Mouse (Mus musculus) kidney, adult 8-10 months (tissue): ENCODE measurements at regions not wholly inside any gene's neighbourhood (a gene's known extent, or its start where the extent isn't known, plus 50 kb on each side); places are given as distances from the start of the nearest gene placed in this dataset.

Experiments
- DNase-seq, 2 experiments: peaks; one replicate each; pipeline ENCODE4 v3.0.0; 2022

DNA sequence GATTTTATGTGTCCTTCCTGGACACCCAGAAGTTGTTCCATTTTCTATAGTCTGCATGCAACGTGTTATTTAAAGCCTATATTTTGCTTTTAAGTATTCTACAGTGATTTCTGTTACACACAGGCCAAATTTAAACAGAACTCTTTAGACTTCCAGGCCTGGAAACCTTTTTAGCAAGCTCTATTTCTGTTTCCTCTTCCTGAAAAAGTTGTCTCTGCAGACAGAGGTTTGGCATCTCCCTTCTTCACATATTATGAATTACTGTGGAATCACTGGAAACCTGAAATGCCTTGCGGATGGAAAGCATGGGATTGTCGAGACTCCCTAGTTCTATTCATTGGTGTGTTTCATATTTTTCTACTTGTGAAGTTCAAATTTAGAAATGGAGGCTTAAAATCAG is 530.7 kb downstream of the Cd109 start:
- no peak for DNase-seq

DNA sequence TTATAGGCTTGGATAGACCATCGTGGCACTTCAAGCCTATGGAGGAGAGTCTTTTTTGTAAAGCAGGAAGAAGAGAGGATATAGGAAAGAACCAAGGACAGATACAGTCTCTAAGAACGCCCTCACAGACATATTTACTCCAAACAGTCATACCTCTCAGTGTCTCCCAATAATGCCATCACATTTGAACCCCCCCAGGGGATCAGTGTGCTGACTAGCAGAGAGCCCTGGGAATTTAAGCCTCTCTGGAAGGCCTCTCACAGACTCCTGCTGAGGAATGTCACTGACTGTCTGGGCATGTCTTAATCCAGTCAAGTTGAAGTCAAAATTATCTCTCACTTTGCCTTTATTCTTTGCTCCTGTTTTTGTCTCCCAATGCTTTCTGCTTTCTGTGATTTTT is 550.2 kb downstream of the Cd109 start:
- DNase-seq: no peak

DNA sequence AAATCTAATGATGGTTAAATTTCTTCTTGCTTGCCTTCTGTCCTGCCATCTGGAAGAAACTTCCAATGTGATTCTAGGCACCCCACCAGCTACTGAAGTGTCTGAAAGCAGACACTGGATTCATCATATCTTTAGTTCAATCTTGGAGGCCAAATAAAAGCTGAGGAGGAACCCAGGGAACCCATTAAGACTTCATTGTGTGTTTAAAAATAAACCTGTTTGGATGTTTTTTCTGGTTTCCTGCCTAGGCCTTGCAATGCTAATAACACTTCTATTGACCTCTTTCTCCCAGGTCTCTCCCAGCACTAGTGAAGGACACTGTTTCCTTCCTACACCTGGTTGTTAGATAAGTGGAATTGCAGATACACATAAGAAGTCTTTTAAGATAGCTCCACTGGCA is 545.6 kb downstream of the Col12a1 start:
- no peak for DNase-seq

DNA sequence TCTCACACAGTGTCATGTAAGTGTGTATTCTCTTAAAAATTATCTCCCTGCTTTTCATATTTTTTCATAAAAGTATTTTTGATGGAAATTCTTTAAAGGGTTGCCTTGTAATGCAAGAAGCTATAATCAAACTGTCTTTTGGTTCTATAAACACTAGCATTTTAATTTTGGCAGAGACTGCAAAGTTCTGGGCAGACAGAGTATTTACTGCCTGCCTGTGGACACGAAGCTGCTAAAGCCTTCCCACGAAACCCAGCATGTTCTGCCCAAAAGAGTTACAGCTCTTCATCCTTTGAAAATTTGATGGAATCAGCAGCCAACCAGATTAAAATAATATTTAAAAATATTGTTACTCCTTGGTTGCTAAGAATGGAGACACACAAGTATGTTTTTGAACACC is 538.7 kb downstream of the Col12a1 start:
- DNase-seq: no peak

DNA sequence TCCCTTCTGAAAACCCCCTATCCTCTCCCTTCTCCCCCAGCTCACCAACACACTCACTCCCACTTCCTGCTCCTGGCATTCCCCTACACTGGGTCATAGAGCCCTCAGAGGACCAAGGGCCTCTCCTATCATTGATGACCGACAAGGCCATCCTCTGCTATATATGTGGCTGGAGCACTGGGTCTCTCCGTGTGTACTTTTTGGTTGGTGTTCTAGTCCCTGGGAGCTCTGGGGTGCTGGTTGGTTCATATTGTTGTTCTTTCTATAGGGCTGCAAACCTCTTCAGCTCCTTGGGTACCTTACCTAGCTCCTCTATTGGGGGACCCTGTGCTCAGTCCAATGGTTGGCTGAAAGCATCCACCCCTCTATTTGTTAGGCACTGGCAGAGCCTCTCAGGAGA is 523.2 kb downstream of the Col12a1 start:
- no peak for DNase-seq

DNA sequence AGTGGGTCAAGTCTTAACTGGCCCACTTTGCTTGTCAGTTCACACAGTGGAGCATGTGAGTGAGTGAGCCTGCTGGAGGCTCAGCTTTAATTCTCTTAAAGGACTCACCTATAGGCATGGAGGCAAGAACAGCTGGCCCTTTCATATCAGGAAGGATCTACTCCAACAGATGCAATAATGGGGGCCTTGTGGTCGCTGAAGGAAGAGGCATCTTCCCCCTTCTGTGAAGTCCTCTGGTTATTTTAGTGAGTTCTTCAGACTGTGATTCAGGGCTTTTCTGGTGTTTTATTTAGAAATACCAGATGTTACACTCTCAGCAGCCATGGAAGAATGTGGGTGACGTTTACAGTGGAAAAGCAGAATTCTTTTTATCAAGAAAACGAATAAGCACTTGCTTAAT is 516.9 kb downstream of the Col12a1 start:
- no peak for DNase-seq

DNA sequence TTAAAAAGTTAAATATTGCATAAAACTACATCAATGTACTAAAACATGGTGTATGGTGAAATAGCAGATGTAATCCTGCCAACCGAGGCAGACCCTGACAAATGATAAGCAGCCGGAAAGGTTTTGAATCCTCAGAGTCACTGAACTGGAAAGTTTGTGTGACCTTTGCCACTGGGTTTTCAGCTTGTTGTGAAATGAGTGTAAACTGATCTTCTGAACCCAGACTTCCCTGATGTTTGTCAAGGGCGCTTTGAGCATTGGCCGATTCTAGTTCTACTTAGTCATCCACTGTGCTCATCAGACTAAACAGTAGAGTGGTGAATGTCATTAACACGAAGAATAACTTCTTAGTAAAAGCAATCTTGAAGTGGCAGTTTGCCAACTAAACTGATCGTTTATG is 505.3 kb downstream of the Col12a1 start:
- DNase-seq: peak; percentile 19

DNA sequence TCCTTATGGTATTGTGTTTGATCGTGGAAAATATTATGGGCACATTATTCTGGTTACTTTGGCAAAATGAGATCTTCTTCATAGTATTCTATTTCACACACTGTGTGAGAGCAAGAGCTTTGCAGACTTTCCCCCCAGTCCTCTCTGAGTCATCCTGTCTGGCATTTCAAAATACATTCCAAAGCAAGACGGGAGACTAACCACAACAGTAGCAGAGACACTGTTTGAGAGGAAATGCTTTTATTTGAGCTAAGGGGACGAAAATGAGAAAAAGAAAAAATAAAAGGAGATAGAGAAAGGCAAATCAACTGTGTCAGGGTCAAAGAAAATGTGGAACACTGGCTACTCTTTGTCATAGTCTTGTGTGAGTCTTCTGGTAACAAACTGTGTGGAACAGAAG is 502.6 kb downstream of the Col12a1 start:
- no peak for DNase-seq

DNA sequence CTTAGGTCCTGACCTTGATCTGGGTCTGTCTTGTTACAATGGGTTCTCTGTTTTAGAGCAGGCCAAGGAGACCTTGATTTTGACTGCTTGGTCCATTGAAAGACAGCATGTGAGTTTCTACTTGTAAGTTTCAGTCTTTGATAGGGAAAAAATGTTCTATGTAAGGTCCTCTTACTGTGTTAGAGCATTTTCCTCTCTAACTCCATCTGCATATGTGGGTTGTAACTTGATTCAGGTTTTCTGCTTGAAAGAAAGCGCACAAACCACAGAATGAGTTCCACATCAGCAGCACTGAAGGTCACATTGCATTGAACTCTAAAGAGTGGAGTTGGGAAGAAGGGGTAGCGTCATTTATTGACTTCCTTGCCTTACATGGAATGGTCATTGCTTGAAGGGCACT is 502.2 kb downstream of the Col12a1 start:
- no peak for DNase-seq

DNA sequence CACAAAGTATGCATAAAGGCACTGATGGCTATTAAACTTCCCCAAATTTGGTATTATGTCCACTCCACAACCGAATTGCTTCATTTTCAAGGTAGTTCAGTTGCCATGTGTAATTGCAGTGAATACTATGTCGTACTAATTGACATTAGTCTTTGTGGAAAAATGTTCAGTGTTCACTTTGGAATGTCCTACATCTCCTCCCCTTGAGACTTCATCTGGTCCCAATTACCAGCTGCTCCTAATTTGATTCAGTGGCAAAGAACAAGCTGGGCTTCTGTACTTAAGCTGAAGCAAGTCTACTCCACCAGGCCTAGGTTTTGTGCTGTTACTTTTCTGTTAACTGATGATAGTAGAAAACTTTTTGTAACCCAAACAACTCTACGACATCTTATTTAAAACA is 485.6 kb downstream of the Col12a1 start:
- no peak for DNase-seq

DNA sequence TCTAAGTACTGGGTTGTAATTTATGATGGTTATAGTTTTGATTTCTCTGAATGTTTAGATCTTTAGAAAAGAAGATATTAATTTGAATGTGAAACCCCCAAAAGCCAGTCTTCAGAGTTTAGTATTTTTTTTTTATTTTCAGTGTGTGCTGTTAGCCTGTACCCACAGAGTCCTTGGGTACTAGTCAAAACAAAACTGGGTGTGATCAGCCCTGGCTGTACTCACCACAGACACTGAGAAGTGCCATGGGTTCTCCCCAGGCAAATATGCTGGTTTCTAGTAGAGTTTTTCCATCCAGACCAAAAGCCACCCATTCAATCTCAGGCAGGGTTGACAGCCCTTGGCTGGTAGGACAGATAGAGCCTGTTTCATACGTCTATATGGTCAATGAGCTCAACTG is 484.9 kb downstream of the Col12a1 start:
- no peak for DNase-seq

DNA sequence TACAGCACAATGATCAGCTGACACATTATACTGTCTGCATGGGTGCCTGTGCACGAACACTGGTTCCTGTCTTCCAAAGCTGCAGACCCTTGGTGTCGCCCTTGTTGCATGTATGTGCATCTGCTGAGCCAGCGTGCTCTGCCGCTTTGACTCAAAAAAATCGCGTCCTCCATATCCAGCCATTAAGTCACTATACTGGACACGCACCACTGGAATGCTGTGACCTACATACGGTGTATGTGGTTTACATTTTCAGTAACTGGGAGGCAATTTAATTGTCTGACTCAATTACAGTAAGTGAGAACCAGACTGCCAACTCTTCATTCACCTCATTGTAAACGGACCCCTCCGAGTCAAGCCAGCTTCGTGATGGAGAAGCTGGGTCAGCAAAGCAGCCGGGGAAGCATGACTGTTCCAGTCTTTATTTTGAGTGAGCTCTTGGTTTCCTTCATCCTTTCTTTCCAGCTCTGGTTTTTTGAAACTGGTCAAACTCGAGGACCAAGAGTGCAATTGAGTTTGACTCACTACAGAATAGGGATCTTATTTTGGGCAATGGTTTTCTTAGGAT is 448.9 kb downstream of the Col12a1 start:
- DNase-seq: no peak

DNA sequence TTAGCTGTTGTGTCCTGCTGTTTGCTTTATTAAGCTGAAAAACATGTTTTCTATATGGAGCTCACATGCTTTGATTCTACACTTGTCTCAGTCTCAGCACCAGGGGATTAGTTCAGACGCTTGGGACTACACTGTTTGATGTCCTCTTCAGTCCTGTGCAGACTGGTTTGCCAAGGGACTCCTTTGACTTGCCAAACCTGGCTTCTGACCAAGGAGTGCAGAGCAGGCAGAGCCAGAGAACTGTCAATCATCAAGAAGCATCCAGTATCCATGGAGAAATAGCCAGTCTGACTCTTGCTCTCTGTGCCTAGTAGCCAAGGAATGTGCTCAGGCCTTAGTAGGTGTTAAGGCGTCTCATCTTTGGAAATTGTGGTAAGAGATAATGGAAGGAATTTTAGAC is 448.4 kb downstream of the Col12a1 start:
- DNase-seq: peak; percentile 3 to 5

DNA sequence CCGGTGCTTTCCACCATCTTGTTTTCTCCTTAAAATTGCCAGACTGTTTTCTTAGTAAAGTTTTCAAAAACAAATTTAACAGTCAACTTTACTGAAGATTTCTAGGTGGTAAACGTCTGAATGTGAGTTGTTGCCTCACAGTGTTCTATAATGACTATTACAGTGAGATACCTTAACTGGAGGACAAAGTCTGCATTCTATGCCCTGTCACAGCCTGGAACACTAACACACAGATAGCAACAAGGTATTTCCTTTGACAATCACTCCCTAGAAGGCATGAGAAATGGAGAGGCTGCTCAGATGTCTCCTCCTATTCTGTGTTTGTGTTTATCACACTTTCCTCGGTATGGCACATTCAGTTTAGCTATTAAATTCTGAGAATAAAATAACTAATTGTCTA is 430.8 kb downstream of the Col12a1 start:
- DNase-seq: no peak

DNA sequence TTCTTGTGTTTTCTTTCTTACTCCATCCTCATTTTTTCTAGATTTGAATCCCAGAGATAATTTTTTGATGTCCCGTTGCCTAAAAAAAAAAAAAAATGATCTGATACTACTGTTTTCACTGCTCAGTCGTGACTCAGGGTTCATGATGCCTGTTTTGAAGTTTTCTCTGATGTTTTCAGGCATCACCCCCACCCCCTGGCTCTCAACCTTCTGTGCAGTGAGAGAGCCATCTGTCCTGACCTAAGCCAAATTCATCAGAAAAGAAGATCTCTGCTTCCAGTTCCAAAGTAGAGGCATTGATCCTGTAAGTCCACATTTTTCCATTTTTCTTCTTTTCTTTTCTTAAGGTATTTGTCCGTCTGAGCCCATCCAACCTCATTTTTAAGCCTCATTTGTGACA is 423.3 kb downstream of the Col12a1 start:
- no peak for DNase-seq

DNA sequence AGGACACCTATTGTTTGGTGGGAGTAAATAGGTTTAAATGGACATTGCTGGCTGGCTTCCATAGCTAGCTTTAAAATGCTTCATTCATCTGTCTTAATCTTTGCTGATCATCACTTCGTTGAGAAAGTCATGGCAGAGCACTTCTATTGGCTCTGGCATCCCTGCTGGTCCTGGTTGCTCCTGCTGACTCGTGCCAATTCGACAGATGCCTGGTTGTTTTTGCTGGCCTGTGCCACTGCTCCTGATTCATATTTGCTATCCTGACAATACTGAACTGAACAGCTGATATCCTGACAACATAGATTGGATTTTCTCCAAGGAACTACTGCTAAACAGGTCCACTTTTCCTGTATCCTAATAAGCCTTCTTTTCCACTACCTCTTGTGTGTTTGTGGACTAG is 417.1 kb downstream of the Col12a1 start:
- no peak for DNase-seq

DNA sequence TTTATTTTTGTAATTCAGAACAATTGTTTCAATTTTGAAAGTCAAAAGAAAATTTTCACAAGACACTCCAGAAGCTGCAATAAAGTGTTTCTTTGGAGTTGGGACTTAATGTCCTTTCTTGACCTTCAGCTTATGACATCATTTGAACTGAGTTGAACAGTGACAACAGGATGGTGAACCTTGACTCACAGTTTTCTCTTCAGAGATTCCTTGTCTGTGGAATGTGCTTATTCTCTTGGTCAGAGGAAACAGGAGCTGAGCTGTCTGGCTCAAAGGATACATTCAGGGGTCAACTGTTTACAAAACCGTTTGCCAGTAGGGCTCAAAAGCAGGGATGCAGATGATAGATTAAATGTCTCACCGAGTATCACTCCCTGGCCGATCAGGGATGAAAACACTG is 408.0 kb downstream of the Col12a1 start:
- peak; percentile 7 to 24 for DNase-seq

DNA sequence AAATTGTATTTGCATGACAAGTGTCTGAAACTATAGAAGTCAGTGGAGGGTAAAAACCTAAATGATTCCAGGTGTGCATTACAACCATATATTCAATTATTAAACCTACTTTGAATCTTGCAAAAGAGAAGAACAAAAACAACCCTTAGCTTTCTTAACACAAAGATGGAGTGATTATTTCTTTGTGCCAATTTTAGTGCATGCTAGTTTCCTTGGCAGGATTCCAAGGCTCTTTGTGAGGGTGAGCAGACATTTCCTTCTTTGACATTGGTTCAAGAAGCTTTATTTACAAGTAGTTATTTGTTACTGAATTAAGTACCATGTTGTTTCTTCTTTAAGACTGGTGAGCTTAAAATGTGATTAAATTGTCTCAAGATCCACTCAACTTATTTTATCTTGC is 401.2 kb downstream of the Col12a1 start:
- DNase-seq: no peak

DNA sequence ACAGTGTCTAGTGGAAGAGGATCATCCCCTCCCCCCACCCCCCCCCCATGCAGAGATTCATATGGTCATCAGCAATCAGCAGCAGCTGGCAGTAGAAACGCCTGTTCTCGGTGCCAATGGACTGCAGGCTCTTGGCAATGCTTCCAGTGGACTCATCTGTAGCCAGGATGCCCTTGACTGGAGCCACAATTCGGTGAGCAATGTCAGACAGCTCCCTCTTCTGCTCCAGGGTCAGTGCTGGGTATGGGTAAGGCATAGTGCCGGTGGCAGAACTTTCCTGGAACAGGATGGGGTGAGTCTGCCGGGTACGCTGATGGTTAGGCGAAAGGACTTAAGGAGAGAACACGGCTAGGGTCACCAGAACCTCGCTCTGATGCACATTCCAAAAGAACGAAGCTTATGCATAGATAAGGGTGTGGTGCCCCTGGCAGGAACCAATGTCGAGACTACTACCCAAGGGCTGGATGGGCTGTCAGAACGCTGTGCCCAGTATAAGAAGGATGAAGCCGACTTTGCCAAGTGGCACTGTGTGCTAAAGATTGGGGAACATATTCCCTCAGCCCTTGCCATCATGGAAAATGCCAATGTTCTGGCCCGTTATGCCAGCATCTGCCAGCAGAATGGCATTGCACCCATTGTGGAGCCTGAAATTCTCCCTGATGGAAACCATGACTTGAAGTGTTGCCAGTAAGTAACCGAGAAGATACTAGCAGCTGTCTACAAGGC is 372.1 kb downstream of the Col12a1 start:
- DNase-seq: no peak

DNA sequence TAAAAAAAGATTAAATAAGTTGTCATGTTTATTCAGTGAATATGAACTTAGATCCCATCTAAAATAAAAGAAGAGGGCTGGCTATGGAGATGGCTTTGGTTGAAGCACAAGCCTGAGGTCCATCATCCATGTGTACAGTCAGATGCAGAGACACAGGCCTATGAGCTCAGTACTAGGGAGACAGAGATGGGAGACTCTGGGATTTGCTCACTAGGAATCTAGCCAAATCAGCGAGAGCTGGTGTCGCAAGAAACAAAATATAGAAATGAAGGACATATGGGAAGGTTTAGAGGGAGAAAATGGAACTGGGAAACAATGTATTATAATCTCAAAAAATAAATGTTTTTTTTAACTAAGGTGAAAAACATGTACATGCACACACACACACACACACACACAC is 326.6 kb downstream of the Col12a1 start:
- DNase-seq: no peak

DNA sequence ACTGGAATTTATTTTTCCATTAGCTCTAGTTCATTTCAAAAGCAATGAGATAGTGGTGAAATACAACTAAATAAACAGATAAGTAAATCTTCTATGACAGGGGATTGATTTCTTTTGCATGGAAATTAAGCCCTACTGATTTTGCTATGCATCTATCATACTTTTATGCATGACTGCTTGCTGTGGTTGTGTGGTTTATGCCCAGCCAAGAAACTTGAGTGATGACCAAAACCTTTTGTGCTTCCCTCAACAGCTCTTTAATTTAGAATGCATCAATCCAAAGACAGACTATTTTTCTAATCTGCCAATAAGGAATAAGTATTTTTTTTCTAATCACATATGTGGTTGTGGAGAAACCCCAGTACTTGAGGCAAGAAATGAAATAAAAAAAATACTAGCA is 303.6 kb downstream of the Col12a1 start:
- DNase-seq: no peak

DNA sequence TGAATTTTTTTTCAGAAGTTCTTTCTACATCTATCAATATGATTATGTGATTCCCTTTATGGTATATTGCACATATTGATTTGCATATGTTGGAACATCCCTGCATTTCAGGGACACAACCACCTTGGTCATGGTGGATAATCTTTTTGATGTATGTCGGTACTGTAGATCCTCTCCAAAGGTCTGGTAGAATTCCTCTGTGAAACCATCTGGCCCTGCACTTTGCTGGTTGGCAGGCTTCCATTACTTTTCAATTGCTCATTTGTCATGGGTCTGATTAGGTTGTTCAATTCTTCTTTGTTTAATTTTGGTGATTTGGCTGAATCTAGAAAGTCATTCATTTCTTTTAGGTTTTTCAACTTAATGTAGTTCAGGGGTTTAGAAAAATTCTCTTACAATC is 288.2 kb downstream of the Col12a1 start:
- no peak for DNase-seq

DNA sequence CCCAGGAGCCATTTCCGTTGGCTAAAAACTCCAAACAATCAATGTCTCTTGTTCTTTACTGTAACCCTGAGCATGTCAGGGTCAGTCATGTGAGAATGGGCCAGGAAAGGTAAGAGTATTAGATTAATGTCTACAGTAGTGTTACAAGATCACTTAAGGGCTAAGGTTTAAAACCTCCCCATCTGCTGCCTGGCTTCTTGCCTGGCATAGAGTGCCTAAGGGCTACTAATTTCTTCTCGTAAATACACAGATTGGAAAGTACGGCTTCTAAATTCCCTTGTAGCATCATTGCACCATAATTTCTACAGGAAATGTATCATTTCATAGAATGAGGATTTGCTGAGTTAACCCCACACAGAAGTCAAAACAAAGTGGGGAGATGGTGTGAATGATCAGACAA is 281.0 kb downstream of the Col12a1 start:
- DNase-seq: no peak

DNA sequence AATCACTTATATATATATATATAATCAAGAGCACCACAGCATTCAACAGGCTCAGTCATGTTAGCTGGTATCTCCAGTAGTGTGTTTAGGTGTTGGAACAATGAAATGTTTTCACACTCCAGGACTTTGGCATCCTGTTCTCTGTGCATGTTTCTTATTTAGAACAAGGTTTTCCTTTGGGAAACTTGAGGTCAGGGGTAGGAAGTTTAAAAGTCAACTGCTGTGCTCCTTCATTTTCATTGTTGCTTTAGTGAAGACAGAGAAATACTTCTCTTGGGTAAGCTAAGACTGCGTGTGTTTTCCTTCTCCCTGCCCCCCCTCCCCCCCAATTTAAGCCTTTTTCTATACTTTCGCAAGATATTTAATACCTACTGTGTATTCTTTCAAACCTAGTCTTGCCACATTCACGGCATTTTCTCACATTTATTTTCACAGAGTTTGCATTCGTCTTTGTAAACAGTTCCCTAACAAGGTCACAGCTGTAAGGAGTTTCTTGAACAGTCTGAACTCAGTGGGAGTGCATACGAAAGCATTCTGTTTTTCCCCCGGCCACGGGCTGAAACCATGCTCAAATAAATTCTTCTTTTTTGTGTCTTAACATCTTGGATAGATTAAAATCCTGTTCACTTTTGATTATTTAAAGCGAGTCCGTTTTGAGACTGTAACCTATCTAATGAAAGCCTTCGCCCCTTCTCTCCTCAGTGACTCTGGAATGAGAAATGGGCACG is 279.2 kb downstream of the Col12a1 start:
- no peak for DNase-seq

DNA sequence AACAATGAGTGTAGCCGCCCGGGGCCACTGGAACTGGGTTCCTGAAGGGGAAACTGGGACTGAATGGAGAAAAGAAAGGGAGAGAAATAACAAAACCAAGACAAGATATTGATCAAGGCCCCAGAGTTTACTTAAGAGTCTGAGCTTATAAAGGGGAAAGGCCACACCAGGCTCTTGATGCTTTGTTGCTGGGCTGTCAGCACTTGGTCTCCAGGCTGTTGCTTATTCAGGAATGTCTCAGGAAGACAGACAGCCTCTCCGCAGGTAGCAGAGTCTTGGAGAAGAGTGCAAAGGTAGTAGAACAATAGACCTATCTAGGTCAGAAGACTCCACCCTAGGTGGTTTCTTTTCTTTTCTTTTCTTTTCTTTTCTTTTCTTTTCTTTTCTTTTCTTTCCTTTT is 263.4 kb downstream of the Col12a1 start:
- DNase-seq: no peak
